Mouse (Mus musculus) embryonic facial prominence, embryonic 15.5 days (tissue): ENCODE data around the gene Pacrg. TPM values are rescaled to one million over a fixed set of nuclear protein-coding genes. Genes with fewer than 3 reads are reported as not detected.

Experiments used
- ATAC-seq: fragments of 200-750 bp; cut with Nextera tagmentation; 2 replicates; pipeline ENCODE4 v1.8.0; 2017; ENCODE audit warnings: low read depth, moderate TSS enrichment; ENCODE audit not compliant: insufficient number of reproducible peaks, low FRiP score, low TSS enrichment
- H3K27ac ChIP-seq: fragments of 300-500 bp; sonication (generic); replicated peaks from 2 replicates; pipeline ENCODE4 v1.5.1; 2015; ENCODE audit warnings: mild to moderate bottlenecking, inconsistent platforms
- H3K27me3 ChIP-seq: fragments of 300-500 bp; sonication (generic); 2 replicates; pipeline ENCODE4 v1.6.1; 2015; ENCODE audit warnings: inconsistent platforms
- H3K36me3 ChIP-seq: fragments of 300-500 bp; sonication (generic); 2 replicates; pipeline ENCODE4 v1.6.1; 2015; ENCODE audit warnings: mild to moderate bottlenecking, inconsistent platforms
- H3K4me1 ChIP-seq: fragments of 300-500 bp; sonication (generic); 2 replicates; pipeline ENCODE4 v1.6.1; 2015; ENCODE audit warnings: inconsistent platforms
- H3K4me2 ChIP-seq: fragments of 300-500 bp; sonication (generic); replicated peaks from 2 replicates; pipeline ENCODE4 v1.6.1; 2015; ENCODE audit warnings: mild to moderate bottlenecking, inconsistent platforms
- H3K4me3 ChIP-seq: fragments of 300-500 bp; sonication (generic); replicated peaks from 2 replicates; pipeline ENCODE4 v1.5.1; 2015; ENCODE audit warnings: mild to moderate bottlenecking, inconsistent platforms
- H3K9ac ChIP-seq: fragments of 300-500 bp; sonication (generic); 2 replicates; pipeline ENCODE4 v1.6.1; 2015; ENCODE audit warnings: inconsistent platforms
- H3K9me3 ChIP-seq: fragments of 300-500 bp; sonication (generic); replicated peaks from 2 replicates; pipeline ENCODE4 v1.6.1; 2016; ENCODE audit warnings: inconsistent platforms
- WGBS: fragments of 180-500 bp; shearing (Covaris S2); methylation state at CpG from one replicate; pipeline ENCODE4 v1.1.7; 2015; 5-methylcytosine and 5-hydroxymethylcytosine counted together
- polyA plus RNA-seq: library from polyadenylated mRNA; unstranded; fragments of >200 nt; fragmentation: Nextera tagmentation; extraction: Ambion mirVana; gene quantifications from 2 replicates; pipeline ENCODE4 v1.2.1, GENCODE M21; 2015

The Pacrg gene
- polyA plus RNA-seq, 1 experiment from 2014 or later = 5.4 TPM

GRCm38 (mm10) chr17:10548969-10549368, 291.1 kb downstream of the Pacrg start:
- no peak for ATAC-seq

GRCm38 (mm10) chr17:10540772-10541171, 299.3 kb downstream of the Pacrg start:
- no peak for ATAC-seq
- H3K4me3 ChIP-seq = no peak overlapping the region
- H3K9ac ChIP-seq = no peak overlapping the region
- no peaks in the 10 kb centered on the region for H3K36me3 ChIP-seq
- H3K9me3 ChIP-seq = no peaks in the 10 kb centered on the region
- H3K4me1 ChIP-seq = no peaks in the 10 kb centered on the region
- WGBS = 78% methylated on average over 2 of the region's 2 CpGs
- H3K4me2 ChIP-seq = no peak overlapping the region
- no peak overlapping the region for H3K27ac ChIP-seq
- H3K27me3 ChIP-seq = no peaks in the 10 kb centered on the region

More at GRCm38 (mm10) chr17:10548969-10549368, 291.1 kb downstream of the Pacrg start:
- Histone ChIP-seq H3K4me2 (no peak overlapping the region), H3K4me1 (no peaks in the 10 kb centered on the region), H3K27ac (no peak overlapping the region), H3K4me3 (no peak overlapping the region), H3K36me3 (no peaks in the 10 kb centered on the region), H3K9me3 (no peaks in the 10 kb centered on the region), H3K9ac (no peak overlapping the region), H3K27me3 (no peaks in the 10 kb centered on the region)
- 84% methylated on average over 4 of the region's 4 CpGs for WGBS

GRCm38 (mm10) chr17:10534206-10534605, 305.9 kb downstream of the Pacrg start:
- no peaks in the 10 kb centered on the region for H3K9me3 ChIP-seq
- no peaks in the 10 kb centered on the region for H3K36me3 ChIP-seq
- H3K4me3 ChIP-seq = no peak overlapping the region
- no peak overlapping the region for H3K4me2 ChIP-seq
- no peak for ATAC-seq
- 35% methylated on average over 8 of the region's 8 CpGs for WGBS
- 0 out of 2 replicates have a peak, but pooled peaks cover 5% of the 10 kb centered on the region for H3K27me3 ChIP-seq
- H3K4me1 ChIP-seq = peaks cover 12% of the 10 kb centered on the region; the same call in 1 of the 2 replicates
- no peak overlapping the region for H3K9ac ChIP-seq
- H3K27ac ChIP-seq = no peak overlapping the region; the same call in 1 of the 2 replicates

GRCm38 (mm10) chr17:10533461-10533860, 306.6 kb downstream of the Pacrg start:
- Histone ChIP-seq H3K4me1 (peaks cover 12% of the 10 kb centered on the region; the same call in 1 of the 2 replicates), H3K36me3 (no peaks in the 10 kb centered on the region), H3K27me3 (0 out of 2 replicates have a peak, but pooled peaks cover 5% of the 10 kb centered on the region), H3K27ac (no peak overlapping the region), H3K4me3 (no peak overlapping the region), H3K4me2 (no peak overlapping the region), H3K9ac (no peak overlapping the region), H3K9me3 (no peaks in the 10 kb centered on the region)
- ATAC-seq = no peak
- WGBS = 23% methylated on average over 7 of the region's 7 CpGs

GRCm38 (mm10) chr17:10531024-10531423, 309.1 kb downstream of the Pacrg start:
- Histone ChIP-seq H3K9ac (no peak overlapping the region), H3K4me1 (peaks cover 12% of the 10 kb centered on the region; the same call in 1 of the 2 replicates), H3K4me2 (no peak overlapping the region), H3K36me3 (no peaks in the 10 kb centered on the region), H3K27ac (no peak overlapping the region), H3K4me3 (no peak overlapping the region), H3K27me3 (0 out of 2 replicates have a peak, but pooled peaks cover 5% of the 10 kb centered on the region), H3K9me3 (no peaks in the 10 kb centered on the region)
- 29% methylated on average over 8 of the region's 8 CpGs for WGBS
- ATAC-seq = no peak

GRCm38 (mm10) chr17:10529329-10529955, 310.7 kb downstream of the Pacrg start:
- Histone ChIP-seq H3K4me2 (no peak overlapping the region), H3K36me3 (no peaks in the 10 kb centered on the region), H3K27ac (no peak overlapping the region), H3K27me3 (0 out of 2 replicates have a peak, but pooled peaks cover 5% of the 10 kb centered on the region), H3K4me3 (no peak overlapping the region), H3K9ac (no peak overlapping the region), H3K4me1 (peaks cover 12% of the 10 kb centered on the region; the same call in 1 of the 2 replicates), H3K9me3 (no peaks in the 10 kb centered on the region)
- ATAC-seq = no peak
- 72% methylated on average over 3 of the region's 3 CpGs for WGBS

GRCm38 (mm10) chr17:10521282-10521681, 318.8 kb downstream of the Pacrg start:
- Histone ChIP-seq H3K9me3 (no peaks in the 10 kb centered on the region), H3K27ac (no peak overlapping the region), H3K9ac (no peak overlapping the region), H3K4me2 (no peak overlapping the region), H3K36me3 (no peaks in the 10 kb centered on the region), H3K4me1 (0 out of 2 replicates have a peak, but pooled peaks cover 5% of the 10 kb centered on the region), H3K4me3 (no peak overlapping the region), H3K27me3 (no peaks in the 10 kb centered on the region)
- 82% methylated on average over 7 of the region's 7 CpGs for WGBS
- no peak for ATAC-seq

- Histone ChIP-seq H3K27ac (no peak overlapping the region), H3K9ac (no peak overlapping the region), H3K9me3 (no peaks in the 10 kb centered on the region), H3K36me3 (no peaks in the 10 kb centered on the region), H3K4me1 (peaks cover 10% of the 10 kb centered on the region; the same call in 1 of the 2 replicates), H3K4me3 (no peak overlapping the region), H3K4me2 (no peak overlapping the region), H3K27me3 (no peaks in the 10 kb centered on the region)
- ATAC-seq = no peak
- 31% methylated on average over 11 of the region's 11 CpGs for WGBS
These were observed 320.5 kb downstream of the Pacrg start for GRCm38 (mm10) chr17:10519506-10520155.

- Histone ChIP-seq H3K4me1 (peaks cover 9% of the 10 kb centered on the region; the same call in 1 of the 2 replicates), H3K4me2 (no peak overlapping the region), H3K27ac (no peak overlapping the region), H3K36me3 (no peaks in the 10 kb centered on the region), H3K9ac (no peak overlapping the region), H3K9me3 (no peaks in the 10 kb centered on the region), H3K27me3 (no peaks in the 10 kb centered on the region), H3K4me3 (no peak overlapping the region)
- ATAC-seq = no peak
- WGBS = 47% methylated on average over 6 of the region's 6 CpGs
These were observed 325.3 kb downstream of the Pacrg start for GRCm38 (mm10) chr17:10514812-10515211.

- Histone ChIP-seq H3K9ac (no peak overlapping the region), H3K4me3 (no peak overlapping the region), H3K36me3 (no peaks in the 10 kb centered on the region), H3K4me2 (no peak overlapping the region), H3K9me3 (no peaks in the 10 kb centered on the region), H3K4me1 (peaks cover 10% of the 10 kb centered on the region; the same call in 1 of the 2 replicates), H3K27ac (no peak overlapping the region), H3K27me3 (no peaks in the 10 kb centered on the region; the same call in 1 of the 2 replicates)
- ATAC-seq = no peak
- WGBS = 76% methylated on average over 10 of the region's 10 CpGs
These were observed 329.0 kb downstream of the Pacrg start for GRCm38 (mm10) chr17:10510913-10511759.

- no peak overlapping the region for H3K4me3 ChIP-seq
- H3K4me1 ChIP-seq = peaks cover 10% of the 10 kb centered on the region; the same call in 1 of the 2 replicates
- no peaks in the 10 kb centered on the region; the same call in 1 of the 2 replicates for H3K27me3 ChIP-seq
- no peak overlapping the region for H3K4me2 ChIP-seq
- 68% methylated on average over 5 of the region's 5 CpGs for WGBS
- no peak overlapping the region for H3K9ac ChIP-seq
- no peaks in the 10 kb centered on the region for H3K9me3 ChIP-seq
- no peak overlapping the region for H3K27ac ChIP-seq
- H3K36me3 ChIP-seq = no peaks in the 10 kb centered on the region
- no peak for ATAC-seq
These were observed 329.6 kb downstream of the Pacrg start for GRCm38 (mm10) chr17:10510467-10510866.
